8 mouse cellular contexts compared by ENCODE assay signal in genomic region chr11:103773387-103774227, GRCm38 (mm10). TPM values are rescaled to one million over a fixed set of nuclear protein-coding genes. Genes with fewer than 3 reads are reported as not detected.
DNase-seq lines count a peak whose midpoint lies in the region; ATAC-seq and TF ChIP-seq lines count a peak whose summit lies in the region.

TSS of gene Wnt3 (plus strand) at chr11:103774150.

- DNase-seq in lung, postnatal 0 days (ENCODE audit: low spot score), result no peak
- DNase-seq in lung, adult 18-20 months, result no peak
- DNase-seq in cerebellum, postnatal 36 days, result peak; percentile 24 to 32
- DNase-seq in midbrain, postnatal 0 days (ENCODE audit: low spot score), result peak; percentile 47
- no peak for DNase-seq in ovary, adult 18-20 months (ENCODE audit: low spot score)
- no peak for DNase-seq in spleen, postnatal 14 days (ENCODE audit: low spot score in 2 of 2)
- no peak for DNase-seq in kidney, postnatal 25 days

- H3K9ac ChIP-seq in lung, postnatal 0 days (replicated peaks; ENCODE audit: low read depth), result no peak within 1 kb of the TSS
- peak within 1 kb of the TSS; percentile 60 for H3K9ac ChIP-seq in hindbrain, embryonic 16.5 days (ENCODE audit: low read depth, low read length)
- peak within 1 kb of the TSS; percentile 40 for H3K9ac ChIP-seq in midbrain, postnatal 0 days (replicated peaks; ENCODE audit: low read length, poor library complexity, severe bottlenecking)

- no peak for TF ChIP-seq CTCF in lung, postnatal 0 days (IDR thresholded peaks at IDR 0.05)
- TF ChIP-seq CTCF in midbrain, postnatal 0 days (IDR thresholded peaks at IDR 0.05), result no peak

- 0 out of 2 replicates have a peak within 1 kb of the TSS, but pooled peaks have one; percentile 17 for H3K4me2 ChIP-seq in lung, postnatal 0 days (replicated peaks; ENCODE audit: low read depth, low read length)
- peak within 1 kb of the TSS; percentile 86 for H3K4me2 ChIP-seq in hindbrain, embryonic 16.5 days (ENCODE audit: low read length)
- H3K4me2 ChIP-seq in midbrain, postnatal 0 days (ENCODE audit: low read depth, low read length, poor library complexity, severe bottlenecking), result peak within 1 kb of the TSS; percentile 77

- under 1% methylated on average over 57 of the region's 60 CpGs for WGBS in lung, postnatal 0 days
- WGBS in hindbrain, embryonic 16.5 days, result under 1% methylated on average over 59 of the region's 60 CpGs
- 1% methylated on average over 60 of the region's 60 CpGs for WGBS in midbrain, postnatal 0 days

- no peaks in the 10 kb centered on the region for H3K36me3 ChIP-seq in lung, postnatal 0 days (ENCODE audit: insufficient read depth, low read length)
- H3K36me3 ChIP-seq in hindbrain, embryonic 16.5 days (ENCODE audit: control insufficient read depth, insufficient read depth, low read length), result no peaks in the 10 kb centered on the region
- no peaks in the 10 kb centered on the region for H3K36me3 ChIP-seq in midbrain, postnatal 0 days (ENCODE audit: insufficient read depth, low read length)

- H3K9me3 ChIP-seq in lung, postnatal 0 days (ENCODE audit: low read length), result no peaks in the 10 kb centered on the region
- no peaks in the 10 kb centered on the region for H3K9me3 ChIP-seq in hindbrain, embryonic 16.5 days (ENCODE audit: control insufficient read depth, low read length)
- H3K9me3 ChIP-seq in midbrain, postnatal 0 days (ENCODE audit: low read length), result no peaks in the 10 kb centered on the region

- peak within 1 kb of the TSS; percentile 15; the same call in 1 of the 2 replicates for H3K4me3 ChIP-seq in lung, postnatal 0 days (ENCODE audit: low read depth, low read length)
- H3K4me3 ChIP-seq in hindbrain, embryonic 16.5 days (ENCODE audit: low read length), result peak within 1 kb of the TSS; percentile 53
- H3K4me3 ChIP-seq in midbrain, postnatal 0 days (ENCODE audit: low read depth, low read length), result peak within 1 kb of the TSS; percentile 49

- H3K27me3 ChIP-seq in lung, postnatal 0 days (replicated peaks; ENCODE audit: insufficient read depth, low read length), result peaks cover 63% of the 10 kb centered on the region
- peaks cover 28% of the 10 kb centered on the region for H3K27me3 ChIP-seq in hindbrain, embryonic 16.5 days (replicated peaks; ENCODE audit: control insufficient read depth, insufficient read depth, low read length)
- peaks cover 44% of the 10 kb centered on the region for H3K27me3 ChIP-seq in midbrain, postnatal 0 days (ENCODE audit: insufficient read depth, low read length)

- no peak for TF ChIP-seq EP300 in lung, postnatal 0 days (IDR thresholded peaks at IDR 0.05)

- H3K4me1 ChIP-seq in lung, postnatal 0 days (ENCODE audit: insufficient read depth, low read depth, low read length), result no peaks in the 10 kb centered on the region
- H3K4me1 ChIP-seq in hindbrain, embryonic 16.5 days (ENCODE audit: control insufficient read depth, insufficient read depth, low read depth, low read length), result peaks cover 33% of the 10 kb centered on the region
- peaks cover 16% of the 10 kb centered on the region for H3K4me1 ChIP-seq in midbrain, postnatal 0 days (ENCODE audit: insufficient read depth, low read length)

- H3K27ac ChIP-seq in lung, postnatal 0 days (ENCODE audit: low read length), result no peak within 1 kb of the TSS
- peak within 1 kb of the TSS; percentile 44; the same call in 1 of the 2 replicates for H3K27ac ChIP-seq in hindbrain, embryonic 16.5 days (ENCODE audit: low read depth, low read length)
- peak within 1 kb of the TSS; percentile 57; the same call in 1 of the 2 replicates for H3K27ac ChIP-seq in midbrain, postnatal 0 days (ENCODE audit: low read depth, low read length)

- no peak for ATAC-seq in lung, postnatal 0 days
- ATAC-seq in hindbrain, embryonic 16.5 days, result peak; percentile 72
- peak; percentile 45; the same call in 1 of the 2 replicates for ATAC-seq in midbrain, postnatal 0 days (ENCODE audit: low FRiP score)

RNA-seq across cellular contexts. Expression of gene Wnt3, which starts in this region (rescaled TPM):
- polyA plus RNA-seq in lung, postnatal 0 days (2015; fragmentation: Nextera tagmentation; extraction: Ambion mirVana), result 0.08 and 0.49 TPM in 2 replicates
- polyA plus RNA-seq in hindbrain, embryonic 16.5 days (2015; fragmentation: Nextera tagmentation; extraction: Ambion mirVana), result 11.0 and 12.1 TPM in 2 replicates
- 12.5 and 13.2 TPM in 2 replicates for total RNA-seq in midbrain, postnatal 0 days (2014; rRNA removed)
- polyA plus RNA-seq in midbrain, postnatal 0 days (2015; fragmentation: Nextera tagmentation; extraction: Ambion mirVana), result 11.6 and 11.7 TPM in 2 replicates

Comparison
In these comparisons a context has a peak if more than half of its experiments do, and no peak if none do; other contexts are left out.
1. DNase-seq: peak in cerebellum, postnatal 36 days (2 of 2) and midbrain, postnatal 0 days (single experiment); none in lung, postnatal 0 days (single experiment), lung, adult 18-20 months (0 of 2), ovary, adult 18-20 months (single experiment), spleen, postnatal 14 days (0 of 2) and kidney, postnatal 25 days (0 of 2).
2. H3K4me2 ChIP-seq: peak in every context shown above with its lines; median percentile 86 in hindbrain, embryonic 16.5 days; 77 in midbrain, postnatal 0 days; 17 in lung, postnatal 0 days.
3. Peak in every context shown above with its lines, with median percentiles within 50 percentile points of each other: H3K4me3 ChIP-seq.